Mouse (Mus musculus) adrenal gland, postnatal 36 days (tissue): ENCODE data around the gene Ptgdr. TPM values are rescaled to one million over a fixed set of nuclear protein-coding genes. Genes with fewer than 3 reads are reported as not detected.
"Not testable (repeated sequence)": the region's sequence is repeated elsewhere in the genome, so short reads cannot be mapped to it uniquely, and the experiment has no call there.

Experiments used
- DNase-seq, 2 experiments: peaks; one replicate each; pipeline ENCODE4 v3.0.0; 2021; ENCODE audit warnings: mixed read lengths in 1 of 2
- long read RNA-seq, 2 experiments: library from polyadenylated mRNA; stranded (forward); transcript quantifications; one replicate each; pipeline ENCODE4 v2.0.0; 2021; ENCODE audit warnings: borderline sequencing depth in 2 of 2
- total RNA-seq, 2 experiments: library from RNA; stranded (reverse); gene quantifications; 2 replicates each; pipeline ENCODE4 v1.2.3; 2021

Gene Ptgdr
- total RNA-seq = not detected
- long read RNA-seq, experiment 1 = 0 reads
- long read RNA-seq, experiment 2 = 0 reads

DNA sequence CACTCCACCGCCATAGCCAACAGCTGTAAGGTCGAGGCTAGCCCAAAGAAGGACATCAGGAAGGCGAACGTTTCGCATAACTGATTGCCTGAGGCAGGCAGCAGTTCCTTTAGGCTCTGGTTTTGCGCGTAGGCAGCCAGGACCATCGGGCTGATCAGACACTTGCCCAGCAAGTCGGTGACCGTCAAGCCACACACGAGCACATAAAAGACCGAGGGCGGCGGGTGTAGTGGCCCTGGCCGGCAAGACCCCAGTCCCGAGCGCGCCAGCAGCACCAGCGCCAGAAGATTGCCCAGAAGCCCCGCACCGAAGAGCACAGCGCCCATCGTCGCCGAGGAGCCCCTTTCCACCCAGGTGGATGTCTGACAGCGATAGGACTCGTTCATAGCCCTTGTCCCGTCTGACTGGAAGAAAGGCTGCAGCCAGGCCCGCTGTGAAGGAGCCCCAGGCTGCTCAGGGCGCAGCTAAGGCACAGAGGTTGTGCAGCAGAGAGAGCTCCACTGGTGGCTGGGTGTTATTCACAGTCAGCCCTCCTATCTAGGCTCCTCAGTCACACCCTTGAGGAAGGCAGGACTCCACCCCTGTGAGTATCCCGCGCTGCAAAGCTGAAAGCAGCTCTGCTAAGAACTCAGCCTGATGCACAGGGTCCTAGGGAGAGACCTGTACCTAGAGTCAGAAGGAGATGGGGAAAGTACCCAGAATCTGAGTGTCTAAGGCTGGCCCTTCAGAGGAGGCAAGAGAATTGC lies at the start of gene Ptgdr:
Gene Ptgdr, minus strand, starts transcription at position 508 of the 746 bp plus-strand sequence.
- DNase-seq = no peak

DNA sequence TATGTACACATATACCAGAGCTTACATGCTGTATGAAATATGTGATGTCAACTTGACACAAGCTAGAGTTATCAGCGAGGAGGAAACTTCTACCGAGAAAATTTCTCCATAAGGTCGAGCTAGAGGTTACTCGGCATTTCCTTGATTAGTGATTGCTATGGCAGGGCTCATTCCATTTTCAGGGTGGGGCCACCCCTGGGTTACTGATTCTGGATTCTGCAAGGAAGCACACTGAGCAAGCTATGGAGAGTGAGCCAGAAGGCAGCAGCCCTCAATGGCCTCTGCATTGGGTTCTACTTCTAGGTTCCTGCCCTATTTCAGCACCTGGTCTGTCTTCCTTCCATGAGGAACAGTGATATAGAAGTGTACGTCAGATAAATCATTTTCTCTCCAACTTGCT lies 48.6 kb upstream of the Ptgdr start:
- no peak for DNase-seq

DNA sequence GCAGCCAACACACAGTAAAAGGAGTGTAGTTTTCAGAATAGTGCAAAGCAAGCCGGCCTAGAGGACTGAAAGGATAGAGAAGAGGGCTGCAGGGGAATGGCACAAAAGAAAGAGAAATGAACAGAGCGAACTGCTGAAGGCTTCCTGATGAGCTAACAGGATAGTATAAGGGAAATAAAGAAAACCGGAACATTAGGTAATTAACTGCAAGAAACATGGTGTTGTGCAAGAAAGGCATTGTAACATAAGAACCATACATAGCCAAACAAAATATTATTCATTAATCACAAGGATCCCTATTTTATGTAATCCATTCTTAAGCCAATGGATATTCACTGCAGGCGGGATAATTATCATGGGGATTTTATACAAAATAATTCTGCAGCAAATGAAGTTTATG lies 45.0 kb upstream of the Ptgdr start:
- DNase-seq = no peak

DNA sequence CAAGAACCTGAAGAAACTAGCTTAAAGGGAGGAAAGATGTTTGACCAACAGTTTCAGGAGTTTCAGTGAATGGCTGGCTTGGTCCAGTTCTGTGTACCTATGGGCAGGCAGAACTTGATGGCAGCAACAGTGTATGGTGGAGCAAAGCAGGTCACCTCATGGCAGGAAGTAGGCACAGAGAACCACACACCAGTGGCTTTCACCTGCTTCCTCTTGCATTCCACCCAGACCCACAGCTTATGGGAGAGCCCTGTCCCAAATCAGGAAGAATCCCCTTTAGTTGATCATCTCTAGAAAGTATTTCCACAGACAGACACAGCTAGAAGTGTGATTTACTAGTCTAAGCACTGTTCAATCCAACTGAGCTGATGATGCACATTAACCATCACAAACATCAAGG lies 42.6 kb upstream of the Ptgdr start:
- not testable (repeated sequence) for DNase-seq

DNA sequence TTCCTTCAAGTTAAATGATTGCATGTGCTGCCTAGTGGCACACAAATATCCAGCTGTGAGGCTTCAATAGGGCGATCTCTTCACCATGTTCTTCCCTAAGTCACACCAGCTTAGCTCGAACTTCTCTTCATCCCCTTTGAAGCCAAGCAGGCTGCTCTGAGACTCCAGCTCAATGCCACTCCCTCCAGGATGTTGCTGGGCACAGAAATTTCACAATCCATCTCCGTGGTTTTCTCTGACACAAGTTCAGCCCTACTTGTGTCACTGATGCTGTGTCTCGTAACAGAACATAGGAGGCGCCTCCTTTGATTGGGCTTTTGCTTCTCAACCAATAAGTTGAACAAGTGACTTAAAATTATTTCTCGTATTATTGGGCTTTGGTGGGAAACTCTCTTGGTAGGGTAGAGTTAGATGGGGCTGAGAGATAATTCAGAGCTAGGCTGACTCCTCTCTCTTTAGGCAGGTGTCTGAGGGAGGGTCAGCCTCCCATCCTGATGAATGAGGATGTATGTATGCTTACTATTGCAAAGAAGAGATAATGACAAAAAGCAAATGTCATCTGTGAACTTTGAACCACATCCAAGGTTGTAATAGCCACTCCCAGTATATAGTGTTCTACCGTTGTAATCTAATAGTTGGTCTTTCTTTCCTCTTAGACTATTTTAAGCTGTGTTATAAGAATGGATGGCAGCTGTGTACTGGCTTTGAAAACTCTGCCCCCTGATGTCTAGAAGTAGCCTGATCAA lies 32.4 kb upstream of the Ptgdr start:
- DNase-seq = no peak

DNA sequence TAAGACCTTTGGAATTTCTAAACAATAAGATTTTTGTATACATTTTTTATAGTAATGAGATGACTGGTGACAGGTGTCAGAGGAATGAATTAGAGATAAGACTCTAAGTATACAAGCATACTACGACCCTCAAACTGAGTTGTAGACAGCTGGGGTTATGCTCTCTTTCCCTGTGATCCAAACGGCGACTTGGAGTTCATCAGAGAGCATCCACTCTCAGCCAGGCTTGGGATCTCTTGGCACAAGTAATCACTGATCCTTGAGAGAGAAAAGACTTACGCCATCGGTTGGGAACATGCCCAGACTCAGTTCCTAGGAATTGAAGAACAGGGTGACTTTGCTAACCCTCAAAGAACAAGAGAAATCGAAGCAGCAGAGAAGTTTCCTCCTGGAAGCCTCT lies 10.5 kb upstream of the Ptgdr start:
- DNase-seq = peak in 1 of 2 experiments; percentile 1

DNA sequence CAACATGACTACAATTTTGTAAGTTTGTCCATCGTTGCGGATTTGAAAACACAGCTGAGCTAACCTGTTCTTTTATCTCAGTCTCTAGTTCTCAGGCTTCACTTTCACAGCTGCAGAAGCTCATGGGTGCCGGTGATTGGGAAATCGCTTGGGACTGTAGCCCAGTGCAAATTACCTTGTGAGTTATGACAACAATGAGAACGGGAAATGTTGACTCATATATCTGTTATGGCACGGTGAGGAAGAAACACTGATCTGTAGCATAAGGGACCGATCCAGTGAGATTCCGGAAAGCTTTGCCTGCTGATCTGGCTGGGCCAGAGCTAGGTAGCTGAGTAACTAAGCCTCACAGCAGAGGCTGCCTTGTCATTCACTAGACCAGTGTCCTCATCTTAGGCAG lies 6.5 kb upstream of the Ptgdr start:
- no peak for DNase-seq

DNA sequence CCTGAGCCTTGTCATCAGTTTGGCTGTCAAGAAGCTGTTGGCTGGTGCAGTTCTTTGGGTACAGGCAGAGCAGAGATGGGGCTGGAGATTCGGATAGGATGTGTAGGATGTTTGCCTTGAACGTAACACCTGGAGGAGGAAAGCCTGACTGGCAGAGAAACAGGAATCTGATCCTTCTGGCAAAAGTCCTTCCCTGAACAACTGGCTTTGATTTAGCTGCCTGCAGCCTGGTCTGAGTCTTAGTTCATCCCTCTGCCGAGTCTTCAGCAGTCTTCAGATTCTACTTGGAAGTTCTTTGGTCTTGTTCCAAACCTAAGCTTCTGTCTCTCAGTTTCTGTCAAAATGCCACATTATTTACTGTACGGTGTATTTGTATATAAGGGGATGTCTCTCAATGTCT lies 3.9 kb upstream of the Ptgdr start:
- DNase-seq = no peak

DNA sequence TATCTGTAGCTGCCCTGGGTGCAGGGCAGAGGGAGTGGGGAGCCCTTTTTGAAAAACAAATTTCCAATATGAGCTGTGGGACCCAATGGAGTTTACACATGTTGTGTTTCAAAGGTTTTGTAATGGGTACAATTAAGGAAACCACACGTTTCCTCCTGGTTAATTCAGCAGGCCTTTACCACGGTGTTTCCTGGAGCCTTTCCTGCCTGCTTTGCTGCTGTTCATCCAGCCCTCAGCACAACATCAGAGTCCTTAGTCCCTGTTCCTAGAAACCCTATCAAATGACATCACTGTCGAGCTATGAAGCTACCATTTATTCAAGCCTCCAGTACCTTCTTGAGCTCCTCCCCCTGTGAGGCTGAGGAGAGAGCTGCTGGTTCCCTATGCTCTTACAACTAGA lies 2.0 kb upstream of the Ptgdr start:
- no peak for DNase-seq

DNA sequence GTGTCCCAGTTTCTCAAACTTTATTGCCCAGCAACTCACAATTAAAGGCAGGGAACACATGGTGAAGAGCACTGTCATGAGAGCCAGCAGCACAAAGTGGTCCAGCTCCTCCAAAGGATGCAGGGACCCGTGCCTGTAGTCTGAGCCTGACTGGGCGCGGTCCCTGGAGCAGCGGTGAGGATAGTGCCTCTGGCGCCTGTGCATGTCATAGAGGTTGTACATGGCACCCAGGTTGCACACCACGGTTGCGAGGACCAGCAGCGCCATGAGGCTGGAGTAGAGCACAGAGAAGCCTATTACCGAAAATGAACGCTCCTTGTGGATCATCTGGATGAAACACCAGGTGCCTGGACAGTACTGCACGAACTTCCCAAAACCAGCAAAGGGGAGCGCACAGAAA lies 803 bp downstream of the Ptgdr start:
- DNase-seq = no peak

DNA sequence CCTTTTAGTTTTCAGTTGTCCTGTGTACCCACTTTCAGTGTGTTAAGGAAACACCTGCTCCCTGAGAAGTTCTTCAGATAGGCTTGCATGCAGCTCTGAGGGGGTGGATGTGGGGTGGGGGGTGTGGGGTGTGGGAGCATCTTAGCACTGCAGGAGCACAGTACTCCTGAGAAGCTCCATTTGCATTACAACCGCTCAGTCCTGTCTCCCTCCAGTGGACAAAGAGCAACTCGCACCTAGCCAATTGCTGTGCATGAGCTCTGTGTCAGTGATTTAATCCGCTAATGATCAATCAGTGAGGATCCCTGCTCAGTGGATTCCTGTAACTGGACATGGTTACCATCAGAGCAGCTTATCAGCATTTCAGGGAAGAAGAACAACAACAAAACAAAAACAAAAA lies 8.5 kb downstream of the Ptgdr start:
- not testable (repeated sequence) for DNase-seq

DNA sequence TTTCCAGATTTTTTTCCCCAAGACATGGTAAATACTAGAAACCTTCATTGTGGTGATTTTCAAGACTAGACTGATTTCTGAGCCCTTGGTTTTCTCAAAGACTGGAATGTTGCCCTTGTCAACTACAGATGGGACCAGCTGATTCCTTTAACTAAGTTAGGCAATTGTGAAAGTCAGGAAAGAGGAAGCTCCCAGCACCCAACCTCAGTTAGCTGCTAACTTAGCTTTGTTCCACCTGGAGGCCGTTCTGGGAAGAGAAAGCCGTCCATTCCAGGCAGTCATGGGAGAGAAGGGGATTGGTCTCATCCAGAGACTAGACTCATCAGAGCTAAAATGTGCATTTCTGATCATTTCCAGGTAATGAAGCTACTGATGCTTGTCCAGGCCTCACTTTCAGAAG lies 11.4 kb downstream of the Ptgdr start:
- no peak for DNase-seq

DNA sequence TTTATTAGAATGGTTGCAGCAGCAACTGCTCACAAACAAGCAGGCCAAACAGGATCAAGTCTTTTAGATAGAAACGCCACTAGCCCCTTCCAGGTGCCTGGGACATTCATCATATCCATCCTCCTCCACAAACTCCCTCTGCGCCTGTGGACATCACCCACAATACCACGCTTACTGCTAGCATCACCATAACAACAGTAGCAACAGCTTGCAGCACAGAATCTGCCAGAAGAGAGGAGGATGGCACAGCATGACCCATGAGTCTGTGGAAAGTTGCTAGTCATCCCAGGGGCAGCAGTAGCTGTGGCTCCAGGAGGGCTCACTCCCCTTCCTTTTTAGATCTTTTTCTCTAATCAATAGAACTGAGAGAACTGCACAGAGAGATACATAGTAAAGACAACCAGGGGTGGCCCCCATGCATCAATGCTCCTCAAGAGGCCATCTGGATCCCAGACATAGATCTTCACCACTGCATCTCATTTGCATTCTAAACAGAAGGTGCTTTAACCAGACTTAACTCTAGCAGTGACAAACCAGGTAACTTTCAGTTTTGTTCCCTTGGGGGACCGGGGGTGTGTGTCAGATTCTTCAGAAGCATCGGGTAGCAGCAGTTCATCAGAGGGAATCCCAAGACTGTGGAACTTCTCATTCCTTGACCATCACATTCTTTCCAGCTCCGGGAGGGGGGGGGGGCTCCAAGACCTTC lies 12.5 kb downstream of the Ptgdr start:
- DNase-seq = no peak

DNA sequence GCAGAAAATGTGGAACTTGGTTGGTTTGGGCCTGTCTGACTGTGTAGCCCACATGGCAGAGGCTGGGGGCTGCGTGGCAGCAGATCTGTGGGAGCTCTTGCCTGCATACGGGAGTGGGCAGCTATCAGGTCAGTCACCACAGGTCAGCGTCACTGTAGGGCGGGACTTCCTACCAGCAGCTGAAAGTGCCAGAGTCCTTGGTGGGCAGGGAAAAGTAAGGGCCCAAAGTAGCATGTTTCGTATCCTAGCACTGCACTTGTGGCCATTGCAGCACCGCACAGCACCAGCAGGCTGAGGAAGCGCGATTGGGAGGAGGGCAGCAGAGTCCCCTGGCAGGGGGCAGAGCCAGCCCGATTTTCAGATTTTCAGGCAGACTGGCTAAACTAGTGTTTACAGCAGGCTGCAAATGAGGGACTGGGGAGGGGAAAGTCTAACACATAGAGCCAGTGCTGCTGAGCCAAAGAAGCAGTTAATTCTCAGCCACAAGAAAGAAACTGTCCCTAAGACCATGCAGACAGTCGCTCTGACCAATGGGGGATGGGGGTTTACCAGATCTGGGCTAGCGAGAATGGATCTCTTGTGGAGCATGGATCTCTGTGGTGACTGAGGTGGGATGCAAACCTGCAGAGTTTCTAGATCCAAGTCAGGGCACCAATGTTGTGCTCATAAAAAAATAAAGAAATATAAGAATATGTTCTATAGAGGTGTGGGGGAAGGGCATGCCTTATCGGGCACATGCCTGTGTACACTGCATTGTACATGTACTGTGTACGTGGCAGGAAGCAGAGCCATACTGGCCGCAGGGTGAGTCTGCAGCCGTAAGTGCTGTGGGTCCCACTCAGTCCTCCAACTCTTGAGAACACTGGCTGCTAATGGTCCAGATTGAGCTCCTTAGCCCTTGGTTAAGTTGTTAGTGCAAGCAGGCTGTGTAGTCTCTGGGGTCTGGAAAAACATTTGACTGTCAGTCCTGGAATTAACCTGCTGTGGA lies 15.1 kb downstream of the Ptgdr start:
- DNase-seq = no peak

DNA sequence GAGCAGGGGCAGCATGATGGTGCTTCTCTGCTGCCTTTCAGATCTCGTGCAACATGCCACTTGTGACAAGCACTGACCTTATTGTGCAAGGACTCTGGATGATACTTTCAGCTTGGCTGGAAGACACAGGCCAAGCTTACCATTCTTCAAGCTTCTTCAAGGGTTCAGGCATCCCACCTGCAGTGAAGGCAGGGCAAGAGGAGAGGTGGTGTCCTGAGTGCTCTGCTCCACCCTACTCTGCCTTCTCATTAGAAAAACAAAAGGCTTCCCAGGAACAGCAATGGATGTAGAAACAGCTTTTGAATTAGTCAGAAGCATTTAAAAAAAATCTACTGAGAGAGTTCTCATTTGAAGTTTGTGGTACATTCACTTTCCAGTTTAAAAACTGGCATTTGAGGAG lies 20.5 kb downstream of the Ptgdr start:
- DNase-seq = no peak

DNA sequence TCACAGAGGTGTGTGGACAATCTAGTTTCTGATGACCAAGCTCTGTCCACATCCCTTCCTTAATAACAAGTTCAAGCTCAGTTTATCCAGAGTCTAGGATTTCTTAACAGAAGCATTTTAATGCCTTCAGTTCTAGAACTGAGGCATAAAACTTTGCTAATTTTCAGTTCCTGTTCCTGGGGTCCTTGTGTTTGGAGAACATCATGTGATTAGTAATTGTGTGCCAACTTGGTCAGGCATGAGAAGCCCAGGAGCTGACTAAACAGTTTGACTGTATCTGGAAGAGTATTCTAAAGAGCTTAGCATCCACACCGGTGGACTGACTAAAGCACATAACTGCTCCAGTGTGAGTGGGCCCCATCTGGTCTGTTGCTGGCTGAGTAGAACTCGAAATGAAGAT lies 24.0 kb downstream of the Ptgdr start:
- no peak for DNase-seq

DNA sequence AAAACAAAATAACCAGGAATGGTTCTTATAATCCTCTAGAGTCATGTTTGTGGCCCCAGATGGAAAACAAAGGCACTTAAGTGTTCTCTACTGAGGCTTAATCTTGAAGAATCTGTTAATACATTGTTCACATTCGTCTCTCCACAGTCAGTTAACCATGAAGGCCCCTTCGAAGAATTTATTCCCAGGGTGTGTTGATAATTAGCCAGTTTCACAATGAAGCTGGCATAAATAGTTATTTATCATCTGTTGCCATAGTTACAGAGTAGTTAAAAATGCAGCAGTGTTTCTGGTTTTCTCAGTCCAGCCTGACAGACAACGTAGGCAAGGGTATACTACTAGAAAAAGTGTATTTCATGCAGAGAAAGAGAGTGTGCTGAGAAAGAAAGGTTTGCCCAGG lies 25.0 kb downstream of the Ptgdr start:
- DNase-seq = not testable (repeated sequence)

DNA sequence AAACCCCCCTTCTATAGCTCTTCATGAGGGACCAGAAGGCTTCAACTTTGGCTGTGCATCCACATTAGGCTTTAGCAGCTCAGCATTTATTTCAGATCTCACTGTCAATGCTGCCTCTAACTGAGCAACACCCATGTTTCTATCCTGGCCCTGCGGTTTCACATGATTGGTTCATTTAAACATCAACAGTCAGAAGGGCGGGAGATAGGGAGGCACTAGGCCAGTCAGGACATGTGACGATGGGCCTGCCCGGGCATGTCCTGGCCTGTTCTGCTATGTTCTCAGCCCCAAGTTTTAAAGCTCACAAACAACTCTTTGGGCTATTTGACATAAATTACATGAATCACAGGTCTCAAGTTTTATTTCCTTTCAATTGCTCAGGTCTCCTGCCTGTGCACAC lies 26.1 kb downstream of the Ptgdr start:
- not testable (repeated sequence) for DNase-seq

DNA sequence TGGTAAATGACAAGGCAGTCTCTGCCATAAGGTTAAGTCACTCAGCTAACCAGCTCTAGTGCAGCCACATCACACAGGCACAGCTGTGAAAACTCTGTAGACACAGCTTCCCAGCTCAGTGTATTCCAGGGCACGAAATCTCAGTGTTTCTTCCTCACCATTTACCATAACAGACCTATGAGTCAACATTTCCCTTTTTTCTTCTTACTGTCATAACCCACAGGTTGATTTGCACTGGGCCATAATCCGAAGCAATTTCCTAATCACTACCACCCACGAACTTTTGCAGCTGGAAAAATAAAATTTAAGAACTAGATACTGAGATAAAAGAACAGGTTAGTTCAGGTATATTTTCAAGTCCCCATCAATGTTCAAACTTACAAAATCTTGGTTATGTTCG lies 31.4 kb downstream of the Ptgdr start:
- DNase-seq = no peak

DNA sequence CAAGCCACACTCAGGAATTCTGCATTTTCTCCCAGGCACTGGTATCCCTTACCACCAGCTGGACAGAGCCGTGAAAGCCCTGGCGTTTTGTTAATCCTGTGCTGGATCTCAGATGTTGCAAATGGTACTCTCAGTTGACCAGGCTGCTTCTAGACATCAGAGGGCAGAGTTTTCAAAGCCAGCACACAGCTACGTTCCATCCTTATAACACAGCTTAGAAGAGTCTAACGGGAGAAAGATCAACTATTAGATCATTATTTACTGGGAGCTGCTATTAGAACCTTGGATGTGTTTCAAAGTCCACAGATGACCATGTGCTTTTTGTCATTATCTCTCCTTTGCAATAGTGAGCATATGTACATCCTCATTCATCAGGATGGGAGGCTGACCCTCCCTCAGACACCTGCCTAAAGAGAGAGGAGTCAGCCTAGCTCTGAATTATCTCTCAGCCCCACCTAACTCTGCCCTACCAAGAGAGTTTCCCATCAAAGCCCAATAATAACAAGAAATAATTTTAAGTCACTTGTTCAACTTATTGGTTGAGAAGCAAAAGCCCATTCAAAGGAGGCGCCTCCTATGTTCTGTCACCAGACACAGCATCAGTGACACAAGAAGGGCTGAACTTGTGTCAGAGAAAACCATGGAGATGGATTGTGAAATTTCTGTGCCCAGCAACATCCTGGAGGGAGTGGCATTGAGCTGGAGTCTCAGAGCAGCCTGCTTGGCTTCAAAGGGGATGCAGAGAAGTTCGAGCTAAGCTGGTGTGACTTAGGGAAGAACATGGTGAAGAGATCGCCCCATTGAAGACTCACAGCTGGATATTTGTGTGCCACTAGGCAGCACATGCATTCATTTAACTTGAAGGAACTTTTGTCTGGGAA lies 37.8 kb downstream of the Ptgdr start:
- DNase-seq = no peak

DNA sequence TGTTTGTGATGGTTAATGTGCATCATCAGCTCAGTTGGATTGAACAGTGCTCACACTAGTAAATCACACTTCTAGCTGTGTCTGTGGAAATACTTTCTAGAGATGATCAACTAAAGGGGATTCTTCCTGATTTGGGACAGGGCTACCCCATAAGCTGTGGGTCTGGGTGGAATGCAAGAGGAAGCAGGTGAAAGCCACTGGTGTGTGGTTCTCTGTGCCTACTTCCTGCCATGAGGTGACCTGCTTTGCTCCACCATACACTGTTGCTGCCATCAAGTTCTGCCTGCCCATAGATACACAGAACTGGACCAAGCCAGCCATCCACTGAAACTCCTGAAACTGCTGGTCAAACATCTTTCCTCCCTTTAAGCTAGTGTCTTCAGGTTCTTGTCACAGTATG lies 46.0 kb downstream of the Ptgdr start:
- not testable (repeated sequence) for DNase-seq
